Mouse (Mus musculus): ENCODE data around the gene Dctn1. TPM values are rescaled to one million over a fixed set of nuclear protein-coding genes. Genes with fewer than 3 reads are reported as not detected.

Gene Dctn1
- polyA plus RNA-seq, 1 experiment, result 83.0 TPM

DNA sequence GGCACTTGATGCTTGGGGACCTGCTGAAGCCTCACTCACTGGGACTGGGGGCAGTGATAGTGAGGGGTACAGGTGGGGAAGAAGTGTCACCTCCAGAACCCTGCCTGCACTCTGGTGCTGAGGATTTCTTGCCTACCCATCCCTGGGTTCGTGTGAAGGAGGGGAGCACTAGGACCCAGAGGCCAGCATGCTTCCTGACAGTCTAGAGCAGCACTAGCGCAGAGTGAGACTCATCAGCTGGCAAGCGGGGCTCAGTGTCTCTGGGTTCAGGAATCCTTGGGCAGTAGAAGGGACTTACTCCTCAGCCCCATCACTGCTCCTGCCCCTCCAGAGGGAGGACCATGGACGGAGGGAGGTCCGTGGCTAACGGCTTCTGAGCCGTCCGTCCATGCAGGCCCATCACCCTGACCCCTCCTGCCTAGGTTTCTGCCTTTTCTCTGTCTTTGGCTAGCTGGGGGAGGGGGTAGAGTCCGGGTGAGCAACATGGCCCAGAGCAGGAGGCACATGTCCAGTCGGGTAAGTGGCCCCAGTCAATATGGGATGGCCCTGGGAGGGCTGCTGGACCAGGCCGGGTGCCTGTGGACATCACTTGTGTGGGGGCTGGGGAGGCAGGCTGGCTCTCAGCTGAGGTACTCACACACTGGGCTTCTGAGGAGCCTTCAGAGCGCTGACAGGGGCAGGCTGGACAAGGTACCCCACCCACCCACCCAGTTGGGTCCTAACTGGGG is 13.8 kb downstream of the Dctn1 start:
- no peak for TF ChIP-seq MYOD1 (IDR thresholded peaks at IDR 0.05; ENCODE audit: control insufficient read depth, insufficient read length, low read depth)
- Histone ChIP-seq H3K4me3 (ENCODE audit: insufficient read depth, poor library complexity, severe bottlenecking) (no peak overlapping the region), H3K79me2 (ENCODE audit: control insufficient read depth, insufficient read depth) (peaks cover 30% of the 10 kb centered on the region), H3ac (ENCODE audit: control insufficient read depth, insufficient read length, low read depth) (no peak overlapping the region), H3K27me3 (ENCODE audit: control insufficient read depth, insufficient read depth, insufficient read length) (no peaks in the 10 kb centered on the region), H3K36me3 (ENCODE audit: control insufficient read depth, insufficient read depth) (no peaks in the 10 kb centered on the region), H3K79me3 (ENCODE audit: low read depth) (peaks cover 7% of the 10 kb centered on the region)

DNA sequence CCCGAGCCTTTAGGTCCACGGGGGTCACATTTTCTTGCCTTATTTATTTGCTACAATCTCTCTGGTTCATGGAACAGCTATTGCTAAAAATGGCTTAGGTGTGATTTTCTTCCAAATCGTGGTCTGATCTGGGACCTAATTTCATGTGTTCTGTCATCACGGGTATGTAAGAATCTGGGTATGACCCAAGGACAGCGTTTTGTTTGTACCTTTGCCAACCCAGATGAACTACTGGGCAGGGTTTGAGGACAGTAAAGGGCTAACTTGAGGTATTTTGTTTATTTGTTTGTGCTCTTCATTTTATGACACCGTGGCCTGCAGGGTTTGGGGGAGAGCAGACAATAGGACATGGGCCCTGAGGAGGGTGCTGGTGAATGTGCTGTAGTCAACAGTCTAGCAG is 14.9 kb downstream of the Dctn1 start:
- no peak overlapping the region for H3K4me3 ChIP-seq (ENCODE audit: insufficient read depth, poor library complexity, severe bottlenecking)
- no peak overlapping the region for H3ac ChIP-seq (ENCODE audit: control insufficient read depth, insufficient read length, low read depth)
- H3K27me3 ChIP-seq (ENCODE audit: control insufficient read depth, insufficient read depth, insufficient read length), result no peaks in the 10 kb centered on the region
- peaks cover 28% of the 10 kb centered on the region for H3K79me2 ChIP-seq (ENCODE audit: control insufficient read depth, insufficient read depth)
- no peak for TF ChIP-seq CEBPB (IDR thresholded peaks at IDR 0.05; ENCODE audit: low read depth)
- no peak for TF ChIP-seq USF1 (IDR thresholded peaks at IDR 0.05; ENCODE audit: low read depth)
- H3K36me3 ChIP-seq (ENCODE audit: control insufficient read depth, insufficient read depth), result no peaks in the 10 kb centered on the region
- peaks cover 4% of the 10 kb centered on the region for H3K79me3 ChIP-seq (ENCODE audit: low read depth)

DNA sequence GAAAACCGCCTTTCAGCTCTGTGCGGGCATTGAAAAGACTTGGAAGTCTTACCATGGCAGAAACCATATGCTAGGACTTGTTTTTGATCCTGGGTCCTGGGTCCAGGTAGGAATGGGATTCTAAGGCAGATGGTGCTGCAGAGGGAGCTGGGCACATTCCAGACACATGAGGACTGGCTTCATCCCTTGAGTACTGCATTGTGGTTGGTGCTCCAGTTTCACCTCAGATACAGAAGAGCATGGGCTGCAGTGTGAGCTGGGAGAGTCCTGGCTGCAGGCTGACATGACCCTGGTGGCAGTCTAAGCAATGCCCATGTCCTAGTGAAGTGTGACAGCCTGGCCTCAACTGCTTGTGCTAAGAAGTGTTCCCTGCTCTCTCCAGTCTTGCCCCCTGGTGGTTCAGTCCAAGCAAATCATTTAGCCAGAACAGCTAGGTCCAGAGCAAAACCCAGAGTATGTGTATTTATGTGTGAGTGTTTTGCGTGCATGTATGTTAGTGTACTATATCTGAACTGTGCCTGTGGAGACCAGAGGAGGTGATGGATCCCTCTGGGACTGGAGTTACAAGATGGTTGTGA is 19.2 kb downstream of the Dctn1 start:
- TF ChIP-seq CTCF (IDR thresholded peaks at IDR 0.05; ENCODE audit: control insufficient read depth, insufficient read depth, insufficient read length) (no peak), CEBPB (IDR thresholded peaks at IDR 0.05; ENCODE audit: low read depth) (no peak), MYOG (IDR thresholded peaks at IDR 0.05; ENCODE audit: control insufficient read depth, extremely low read depth, insufficient read length) (no peak), FOSL1 (IDR thresholded peaks at IDR 0.05; ENCODE audit: insufficient read depth, low read length, poor library complexity, severe bottlenecking) (no peak)
- no peak overlapping the region for H3K4me3 ChIP-seq (ENCODE audit: insufficient read depth, poor library complexity, severe bottlenecking)
- peaks cover 11% of the 10 kb centered on the region for H3K36me3 ChIP-seq (ENCODE audit: control insufficient read depth, insufficient read depth)
- no peak overlapping the region for H3ac ChIP-seq (ENCODE audit: control insufficient read depth, insufficient read length, low read depth)
- no peaks in the 10 kb centered on the region for H3K79me2 ChIP-seq (ENCODE audit: control insufficient read depth, insufficient read depth)
- no peaks in the 10 kb centered on the region for H3K79me3 ChIP-seq (ENCODE audit: low read depth)
- no peaks in the 10 kb centered on the region for H3K27me3 ChIP-seq (ENCODE audit: control insufficient read depth, insufficient read depth, insufficient read length)

DNA sequence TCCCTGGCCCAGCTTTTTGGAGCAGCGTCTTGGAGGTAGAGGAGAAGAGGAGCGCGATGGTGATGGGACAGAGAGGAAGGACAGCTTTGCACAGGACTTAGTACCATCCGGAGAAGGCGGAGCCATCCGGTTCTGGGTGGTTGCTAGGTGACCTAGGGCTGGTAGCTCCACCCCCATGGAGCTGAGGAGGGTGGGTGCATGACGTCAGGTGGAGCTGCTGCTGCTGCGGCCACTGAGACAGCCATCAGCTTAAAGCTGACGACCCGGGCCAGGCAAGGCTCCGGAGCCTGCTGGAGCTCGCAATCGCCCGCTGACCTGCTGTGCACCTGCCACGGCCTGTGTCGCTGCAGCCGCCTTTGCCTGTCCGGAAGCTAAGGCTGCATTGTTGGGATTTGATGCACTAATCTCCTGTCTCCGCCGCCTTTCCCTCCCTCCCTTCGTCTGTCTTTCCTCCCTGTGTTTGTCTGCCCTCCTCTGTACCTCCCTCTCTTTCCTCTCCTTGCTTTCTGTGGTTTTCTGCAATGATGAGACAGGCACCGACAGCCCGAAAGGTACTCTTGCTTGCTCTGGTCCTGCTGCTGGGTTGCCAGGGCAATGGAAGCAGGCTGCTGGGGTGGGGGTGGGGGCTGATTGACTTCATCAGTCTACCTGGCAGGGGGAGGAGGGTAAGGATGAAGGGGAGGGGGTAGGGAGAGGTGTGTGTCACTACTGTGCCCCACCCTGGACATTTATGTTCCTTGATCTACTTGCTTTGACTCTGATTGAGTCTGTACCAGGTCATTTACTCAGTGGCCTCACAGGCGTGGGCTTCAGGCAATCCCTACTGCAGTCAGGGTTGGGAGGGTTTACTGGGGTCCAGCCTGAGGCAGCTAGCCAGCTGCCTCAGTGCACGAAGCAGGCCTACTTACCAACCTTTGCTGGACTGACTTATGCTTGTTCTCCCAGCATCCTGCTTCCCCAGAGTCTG is 20.5 kb downstream of the Dctn1 start:
- Histone ChIP-seq H3K79me2 (ENCODE audit: control insufficient read depth, insufficient read depth) (no peaks in the 10 kb centered on the region), H3K79me3 (ENCODE audit: low read depth) (no peaks in the 10 kb centered on the region), H3ac (ENCODE audit: control insufficient read depth, insufficient read length, low read depth) (no peak overlapping the region), H3K36me3 (ENCODE audit: control insufficient read depth, insufficient read depth) (peaks cover 20% of the 10 kb centered on the region), H3K27me3 (ENCODE audit: control insufficient read depth, insufficient read depth, insufficient read length) (no peaks in the 10 kb centered on the region), H3K4me3 (ENCODE audit: insufficient read depth, poor library complexity, severe bottlenecking) (no peak overlapping the region)
- TF ChIP-seq CTCF (IDR thresholded peaks at IDR 0.05; ENCODE audit: control insufficient read depth, insufficient read depth, insufficient read length) (no peak), MAX (IDR thresholded peaks at IDR 0.05) (no peak), USF1 (IDR thresholded peaks at IDR 0.05; ENCODE audit: low read depth) (no peak), MYOD1 (IDR thresholded peaks at IDR 0.05; ENCODE audit: control insufficient read depth, insufficient read length, low read depth) (no peak)

DNA sequence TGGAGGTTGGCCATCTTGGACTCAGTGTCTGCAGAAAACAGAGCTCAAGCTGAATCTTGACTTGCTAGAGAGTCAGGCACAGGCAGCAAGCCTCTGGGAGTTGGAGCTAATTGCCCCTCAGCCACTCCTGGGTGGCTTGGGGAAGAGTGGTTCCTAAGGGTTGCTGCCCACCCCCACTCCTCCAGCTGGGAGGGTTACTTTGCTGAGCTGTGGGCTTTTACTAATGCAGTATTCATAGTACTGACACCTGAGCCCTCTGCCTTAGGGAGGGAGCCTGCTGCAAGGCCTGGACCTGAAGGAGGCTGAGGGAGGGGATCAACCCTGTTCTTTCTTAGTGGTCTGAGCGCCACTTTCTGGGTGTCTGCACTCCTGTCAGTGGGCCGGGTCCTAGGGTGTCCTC is 21.2 kb downstream of the Dctn1 start:
- Histone ChIP-seq H3K36me3 (ENCODE audit: control insufficient read depth, insufficient read depth) (peaks cover 26% of the 10 kb centered on the region), H3ac (ENCODE audit: control insufficient read depth, insufficient read length, low read depth) (no peak overlapping the region), H3K27me3 (ENCODE audit: control insufficient read depth, insufficient read depth, insufficient read length) (no peaks in the 10 kb centered on the region), H3K4me3 (ENCODE audit: insufficient read depth, poor library complexity, severe bottlenecking) (no peak overlapping the region), H3K79me2 (ENCODE audit: control insufficient read depth, insufficient read depth) (no peaks in the 10 kb centered on the region), H3K79me3 (ENCODE audit: low read depth) (no peaks in the 10 kb centered on the region)
- TF ChIP-seq CTCF (IDR thresholded peaks at IDR 0.05; ENCODE audit: control insufficient read depth, insufficient read depth, insufficient read length) (no peak), MAX (IDR thresholded peaks at IDR 0.05) (no peak)

DNA sequence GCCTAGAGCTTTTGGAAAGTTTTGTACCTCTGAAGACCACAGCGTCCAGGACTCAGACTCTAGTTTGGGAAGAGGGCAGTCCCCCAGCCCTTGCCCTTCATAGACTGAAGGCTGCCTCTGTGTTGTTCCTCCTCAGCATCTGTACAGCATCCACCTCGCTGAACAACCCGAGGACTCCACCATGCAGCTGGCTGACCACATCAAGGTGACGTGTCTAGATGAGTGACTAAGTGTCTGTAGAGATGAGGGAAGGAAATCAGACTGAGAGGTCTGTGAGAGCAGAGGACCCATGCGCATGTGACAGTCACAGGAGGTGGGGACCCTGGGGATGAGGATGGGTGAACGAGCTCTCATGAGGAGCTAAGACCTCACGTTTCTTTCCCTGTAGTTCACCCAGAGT is 27.9 kb downstream of the Dctn1 start:
- peaks cover 46% of the 10 kb centered on the region for H3K36me3 ChIP-seq (ENCODE audit: control insufficient read depth, insufficient read depth)
- no peaks in the 10 kb centered on the region for H3K79me2 ChIP-seq (ENCODE audit: control insufficient read depth, insufficient read depth)
- no peaks in the 10 kb centered on the region for H3K79me3 ChIP-seq (ENCODE audit: low read depth)
- H3ac ChIP-seq (ENCODE audit: control insufficient read depth, insufficient read length, low read depth), result no peak overlapping the region
- H3K27me3 ChIP-seq (ENCODE audit: control insufficient read depth, insufficient read depth, insufficient read length), result no peaks in the 10 kb centered on the region
- TF ChIP-seq MYOD1 (IDR thresholded peaks at IDR 0.05; ENCODE audit: control insufficient read depth, insufficient read length, low read depth), result no peak
- TF ChIP-seq MAX (IDR thresholded peaks at IDR 0.05), result no peak
- TF ChIP-seq CEBPB (IDR thresholded peaks at IDR 0.05; ENCODE audit: low read depth), result no peak
- TF ChIP-seq USF1 (IDR thresholded peaks at IDR 0.05; ENCODE audit: low read depth), result no peak
- TF ChIP-seq CTCF (IDR thresholded peaks at IDR 0.05; ENCODE audit: control insufficient read depth, insufficient read depth, insufficient read length), result no peak
- no peak for TF ChIP-seq MYOG (IDR thresholded peaks at IDR 0.05; ENCODE audit: control insufficient read depth, extremely low read depth, insufficient read length)
- TF ChIP-seq FOSL1 (IDR thresholded peaks at IDR 0.05; ENCODE audit: insufficient read depth, low read length, poor library complexity, severe bottlenecking), result no peak
- no peak overlapping the region for H3K4me3 ChIP-seq (ENCODE audit: insufficient read depth, poor library complexity, severe bottlenecking)
